Mouse (Mus musculus) stomach, postnatal 0 days (tissue): Measurements from ENCODE around the gene Tubgcp2. TPM values are rescaled to one million over a fixed set of nuclear protein-coding genes. Genes with fewer than 3 reads are reported as not detected.

Experiments used
- ATAC-seq: fragments of 200-750 bp; cut with Nextera tagmentation; 2 replicates; pipeline ENCODE4 v1.8.0; 2017; ENCODE audit not compliant: low FRiP score, low TSS enrichment
- DNase-seq: peaks from one replicate; pipeline ENCODE4 v3.0.0-alpha.2; 2016; ENCODE audit warnings: low spot score
- H3K27ac ChIP-seq: fragments of 300-500 bp; sonication (generic); replicated peaks from 2 replicates; pipeline ENCODE4 v1.5.1; 2014; ENCODE audit warnings: mild to moderate bottlenecking, control low read depth
- H3K27me3 ChIP-seq: fragments of 300-500 bp; sonication (generic); 2 replicates; pipeline ENCODE4 v1.6.1; 2014; ENCODE audit warnings: low read length; ENCODE audit not compliant: control insufficient read depth, insufficient read depth
- H3K36me3 ChIP-seq: fragments of 300-500 bp; sonication (generic); 2 replicates; pipeline ENCODE4 v1.6.1; 2014; ENCODE audit warnings: low read length, mixed read lengths; ENCODE audit not compliant: control insufficient read depth, insufficient read depth
- H3K4me1 ChIP-seq: fragments of 300-500 bp; sonication (generic); replicated peaks from 2 replicates; pipeline ENCODE4 v1.6.1; 2014; ENCODE audit warnings: antibody characterized with exemption; ENCODE audit not compliant: control insufficient read depth, insufficient read depth
- H3K4me2 ChIP-seq: fragments of 300-500 bp; sonication (generic); replicated peaks from 2 replicates; pipeline ENCODE4 v1.6.1; 2014; ENCODE audit warnings: low read depth, mild to moderate bottlenecking, control low read depth, moderate library complexity
- H3K4me3 ChIP-seq: fragments of 300-500 bp; sonication (generic); 2 replicates; pipeline ENCODE4 v1.5.1; 2014; ENCODE audit warnings: low read depth, low read length, control low read depth
- H3K9ac ChIP-seq: fragments of 300-500 bp; sonication (generic); 2 replicates; pipeline ENCODE4 v1.6.1; 2014; ENCODE audit warnings: mild to moderate bottlenecking, low read length, control low read depth, mixed read lengths
- H3K9me3 ChIP-seq: fragments of 300-500 bp; sonication (generic); 2 replicates; pipeline ENCODE4 v1.6.1; 2016; ENCODE audit warnings: low read length; ENCODE audit not compliant: control insufficient read depth
- CTCF ChIP-seq: IDR thresholded peaks from 2 replicates; pipeline ENCODE4 v1.5.1; 2016; ENCODE audit warnings: antibody characterized with exemption, low read depth, mild to moderate bottlenecking, moderate library complexity
- EP300 ChIP-seq: optimal IDR thresholded peaks from 2 replicates; pipeline ENCODE3; 2016; ENCODE audit warnings: antibody characterized with exemption
- WGBS: fragments of 180-500 bp; shearing (Covaris S2); extraction: QIAGEN DNeasy Blood & Tissue Kit; methylation state at CpG from one replicate; pipeline ENCODE4 v1.1.7; 2014; 5-methylcytosine and 5-hydroxymethylcytosine counted together
- polyA plus RNA-seq: library from polyadenylated mRNA; unstranded; fragments of >200 nt; fragmentation: Nextera tagmentation; extraction: Ambion mirVana; gene quantifications from 2 replicates; pipeline ENCODE4 v1.2.1, GENCODE M21; 2015

The Tubgcp2 gene
- polyA plus RNA-seq, 1 experiment from 2014 or later = 17.7 TPM

DNA sequence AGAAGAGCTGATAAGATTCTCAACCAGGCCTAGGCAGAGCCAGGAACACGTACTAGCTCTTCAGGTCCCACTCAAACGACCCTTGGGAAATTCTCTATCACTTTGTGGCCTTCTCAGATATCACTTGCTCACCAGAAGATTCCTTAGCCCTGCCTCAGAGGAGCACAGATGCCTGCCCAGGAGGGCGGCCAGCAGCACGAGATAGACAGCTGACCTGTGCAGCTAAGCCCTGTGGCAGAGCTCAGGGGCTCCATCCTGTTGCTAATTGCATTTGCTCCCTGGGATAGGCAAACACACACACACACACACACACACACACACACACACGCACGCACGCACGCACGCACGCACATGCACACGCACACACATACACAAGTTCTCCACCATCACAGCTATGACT is 54.4 kb downstream of the Tubgcp2 start:
- Histone ChIP-seq H3K27me3 (no peaks in the 10 kb centered on the region), H3K36me3 (no peaks in the 10 kb centered on the region), H3K4me3 (no peak overlapping the region), H3K9ac (no peak overlapping the region), H3K4me2 (no peak overlapping the region), H3K4me1 (no peaks in the 10 kb centered on the region; the same call in 1 of the 2 replicates), H3K27ac (no peak overlapping the region), H3K9me3 (no peaks in the 10 kb centered on the region)
- no peak for ATAC-seq
- no peak for DNase-seq
- WGBS = 84% methylated on average over 11 of the region's 11 CpGs
- TF ChIP-seq CTCF (no peak), EP300 (no peak)

DNA sequence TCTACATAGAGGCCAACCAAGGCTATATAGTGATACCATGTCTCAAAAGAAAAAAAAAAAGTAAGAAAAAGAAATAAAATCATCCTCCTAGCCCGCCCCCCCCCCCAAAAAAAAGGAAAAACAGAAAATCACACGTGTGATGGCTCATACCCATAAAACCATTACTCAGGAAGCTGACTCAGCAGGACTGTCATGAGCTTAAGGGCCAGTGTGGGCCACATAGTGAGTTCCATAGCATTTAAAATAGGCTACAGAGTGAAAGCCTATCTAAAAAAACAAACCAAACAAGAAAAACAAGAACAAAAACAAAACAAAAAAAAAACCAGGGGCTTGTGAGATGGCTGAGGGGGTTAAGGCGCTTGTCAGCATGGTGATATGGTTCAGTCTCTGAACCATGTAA is 55.7 kb downstream of the Tubgcp2 start:
- no peak for ATAC-seq
- no peak overlapping the region for H3K27ac ChIP-seq
- no peaks in the 10 kb centered on the region; the same call in 1 of the 2 replicates for H3K4me1 ChIP-seq
- WGBS = 45% methylated on average over 3 of the region's 3 CpGs
- no peak overlapping the region for H3K4me2 ChIP-seq
- no peak for DNase-seq
- no peak overlapping the region for H3K9ac ChIP-seq
- TF ChIP-seq EP300 (no peak), CTCF (no peak)
- H3K9me3 ChIP-seq = no peaks in the 10 kb centered on the region
- H3K27me3 ChIP-seq = no peaks in the 10 kb centered on the region
- H3K4me3 ChIP-seq = no peak overlapping the region
- H3K36me3 ChIP-seq = no peaks in the 10 kb centered on the region

DNA sequence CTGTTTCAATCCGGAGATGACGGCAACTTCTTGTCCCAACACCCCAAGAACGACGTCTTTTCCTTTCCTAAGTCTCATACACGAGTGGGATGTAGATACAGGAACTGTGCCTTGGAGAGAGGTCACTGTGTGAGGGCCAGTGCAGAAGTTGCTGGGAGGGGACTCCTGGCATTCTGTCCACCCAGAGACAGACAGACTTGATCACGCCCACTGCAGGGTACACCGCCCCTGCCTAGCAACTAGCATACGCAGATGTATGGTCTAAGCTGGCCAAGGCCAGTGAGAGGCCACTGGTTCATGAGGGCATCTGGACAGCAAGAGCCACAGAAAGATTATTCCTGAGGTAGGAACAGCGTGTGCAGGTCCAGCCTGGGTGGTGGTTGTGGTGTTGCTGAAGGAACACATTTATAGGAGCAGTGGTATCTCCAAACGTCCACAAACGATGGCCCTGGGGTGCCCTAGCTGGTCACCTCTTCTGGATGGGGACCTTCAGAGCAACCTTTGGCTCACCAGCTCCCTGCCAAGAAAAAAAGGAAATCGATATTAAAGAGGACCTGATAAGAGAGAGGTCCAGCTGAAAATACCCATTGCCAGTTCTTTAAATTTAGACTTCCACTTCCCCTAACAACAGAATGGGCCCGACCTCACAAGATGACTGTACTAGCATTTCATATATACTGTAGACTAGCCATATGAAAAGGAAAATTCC is 57.3 kb downstream of the Tubgcp2 start:
- Histone ChIP-seq H3K9me3 (no peaks in the 10 kb centered on the region), H3K4me2 (peak overlapping the region; percentile 67), H3K27ac (no peak overlapping the region), H3K9ac (peak overlapping the region; percentile 18; the same call in 1 of the 2 replicates), H3K36me3 (no peaks in the 10 kb centered on the region), H3K4me1 (no peaks in the 10 kb centered on the region; the same call in 1 of the 2 replicates), H3K4me3 (peak overlapping the region; percentile 43), H3K27me3 (no peaks in the 10 kb centered on the region)
- 32% methylated on average over 13 of the region's 13 CpGs for WGBS
- DNase-seq (no peak), ATAC-seq (0 out of 2 replicates have a peak, but pooled peaks have one; percentile 47)
- no peak for TF ChIP-seq CTCF
- no peak for TF ChIP-seq EP300

DNA sequence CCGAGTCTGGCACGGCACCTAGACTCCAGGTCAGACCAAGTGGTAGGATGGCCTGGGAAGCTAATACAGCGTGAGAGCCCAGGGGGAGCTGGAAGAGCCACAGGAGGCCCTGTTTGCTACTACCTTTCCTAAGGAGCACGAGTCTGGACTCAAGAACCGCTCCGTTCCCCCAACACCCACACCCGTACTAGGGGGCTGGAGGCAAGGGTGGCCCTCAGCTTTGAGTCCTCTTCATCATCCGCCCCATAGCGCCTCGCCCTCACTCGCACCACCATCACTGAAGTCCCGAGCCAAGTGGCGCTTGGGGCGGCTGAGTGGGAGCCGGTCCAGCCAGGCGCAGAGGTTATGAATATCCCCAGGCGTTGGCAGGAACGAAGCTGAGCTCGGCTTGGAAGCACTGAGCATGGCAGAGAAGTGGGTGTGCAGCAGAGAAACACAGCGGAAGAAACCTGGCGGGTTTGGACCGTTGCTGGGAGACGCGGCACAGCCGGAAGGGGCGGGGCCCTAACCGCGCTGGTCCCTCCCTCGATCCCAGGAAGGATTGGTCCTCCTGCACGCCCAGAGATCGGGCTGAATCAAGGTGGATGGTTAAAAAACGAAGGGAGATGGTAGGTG is 58.1 kb downstream of the Tubgcp2 start, which contains the start of gene 6430531B16Rik:
6430531B16Rik (minus strand) TSS at position 478 of the 615 bp plus-strand sequence.
- Histone ChIP-seq H3K4me3 (peak within 1 kb of the TSS; percentile 43), H3K4me1 (no peaks in the 10 kb centered on the region; the same call in 1 of the 2 replicates), H3K4me2 (peak within 1 kb of the TSS; percentile 67), H3K9ac (peak within 1 kb of the TSS; percentile 45), H3K9me3 (no peaks in the 10 kb centered on the region), H3K27ac (no peak within 1 kb of the TSS), H3K27me3 (no peaks in the 10 kb centered on the region), H3K36me3 (no peaks in the 10 kb centered on the region)
- DNase-seq = peak; percentile 88
- ATAC-seq = peak; percentile 92
- TF ChIP-seq CTCF (no peak), EP300 (no peak)
- 4% methylated on average over 32 of the region's 32 CpGs for WGBS

DNA sequence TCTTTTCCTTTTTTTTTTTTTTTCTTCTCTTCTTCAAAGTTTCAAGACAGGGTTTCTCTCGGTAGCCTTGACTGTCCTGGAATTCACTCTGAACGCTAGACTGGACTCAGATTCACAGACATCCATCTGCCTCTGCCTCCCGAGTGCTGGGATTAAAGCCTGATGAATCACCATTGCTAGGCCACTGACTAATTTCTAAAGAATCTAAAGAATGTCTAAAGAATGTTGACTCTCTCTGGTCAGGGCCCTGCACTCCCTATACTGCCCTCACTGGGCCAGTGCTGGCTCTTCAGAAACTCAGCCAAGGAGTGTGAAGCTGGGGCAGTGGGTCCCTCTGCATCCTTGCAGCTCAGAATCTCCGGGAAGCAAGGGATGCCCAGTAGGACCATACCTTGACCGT is 61.0 kb downstream of the Tubgcp2 start:
- H3K27me3 ChIP-seq = no peaks in the 10 kb centered on the region
- 0 out of 2 replicates have a peak, but pooled peaks have one; percentile 4 for TF ChIP-seq CTCF
- TF ChIP-seq EP300 = no peak
- no peaks in the 10 kb centered on the region for H3K9me3 ChIP-seq
- H3K4me3 ChIP-seq = no peak overlapping the region
- no peak overlapping the region for H3K27ac ChIP-seq
- H3K4me2 ChIP-seq = no peak overlapping the region
- ATAC-seq (no peak), DNase-seq (no peak)
- WGBS = 49% methylated on average over 5 of the region's 5 CpGs
- H3K4me1 ChIP-seq = no peaks in the 10 kb centered on the region; the same call in 1 of the 2 replicates
- no peak overlapping the region for H3K9ac ChIP-seq
- H3K36me3 ChIP-seq = no peaks in the 10 kb centered on the region

DNA sequence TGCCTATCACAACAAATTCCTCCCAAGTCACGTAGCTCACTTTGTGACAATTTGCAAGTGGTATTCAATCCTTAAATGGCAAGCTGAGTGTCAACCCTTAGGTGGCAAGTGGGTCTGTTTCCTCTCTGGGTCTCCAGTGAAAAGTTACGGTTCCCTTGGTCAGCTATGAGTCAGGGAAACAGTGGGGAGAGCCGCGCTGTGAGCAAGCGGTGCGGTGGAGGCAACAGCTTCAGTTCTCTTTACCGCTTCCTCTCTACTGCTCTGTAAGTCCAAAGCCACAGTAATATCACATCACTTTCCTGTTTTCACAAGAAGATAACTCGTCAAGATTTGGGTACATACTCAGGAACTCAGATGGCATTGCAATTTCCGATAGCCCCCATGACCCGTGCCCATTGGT is 62.2 kb downstream of the Tubgcp2 start:
- Histone ChIP-seq H3K9me3 (no peaks in the 10 kb centered on the region), H3K36me3 (no peaks in the 10 kb centered on the region), H3K4me2 (no peak overlapping the region), H3K4me3 (no peak overlapping the region), H3K4me1 (no peaks in the 10 kb centered on the region; the same call in 1 of the 2 replicates), H3K27ac (no peak overlapping the region), H3K27me3 (no peaks in the 10 kb centered on the region), H3K9ac (no peak overlapping the region)
- TF ChIP-seq EP300 (no peak), CTCF (no peak)
- 85% methylated on average over 10 of the region's 10 CpGs for WGBS
- ATAC-seq (no peak), DNase-seq (no peak)
